Mouse (Mus musculus) liver, embryonic 15.5 days (tissue): ENCODE data around the gene Olfr1395. TPM values are rescaled to one million over a fixed set of nuclear protein-coding genes. Genes with fewer than 3 reads are reported as not detected.

Experiments
- ATAC-seq: fragments of 200-750 bp; cut with Nextera tagmentation; 2 replicates; pipeline ENCODE4 v1.8.0; 2017; ENCODE audit warnings: moderate number of reproducible peaks, mild to moderate bottlenecking, moderate library complexity; ENCODE audit not compliant: insufficient read depth
- H3K27ac ChIP-seq: fragments of 300-500 bp; sonication (generic); replicated peaks from 2 replicates; pipeline ENCODE4 v1.5.1; 2015; ENCODE audit warnings: mild to moderate bottlenecking, inconsistent platforms
- H3K27me3 ChIP-seq: fragments of 300-500 bp; sonication (generic); 2 replicates; pipeline ENCODE4 v1.6.1; 2015; ENCODE audit warnings: mild to moderate bottlenecking, inconsistent platforms
- H3K36me3 ChIP-seq: fragments of 300-500 bp; sonication (generic); replicated peaks from 2 replicates; pipeline ENCODE4 v1.6.1; 2015; ENCODE audit warnings: moderate library complexity, mild to moderate bottlenecking, inconsistent platforms
- H3K4me1 ChIP-seq: fragments of 300-500 bp; sonication (generic); replicated peaks from 2 replicates; pipeline ENCODE4 v1.6.1; 2015; ENCODE audit warnings: inconsistent platforms
- H3K4me2 ChIP-seq: fragments of 300-500 bp; sonication (generic); 2 replicates; pipeline ENCODE4 v1.6.1; 2015; ENCODE audit warnings: moderate library complexity, mild to moderate bottlenecking, inconsistent platforms
- H3K4me3 ChIP-seq: fragments of 300-500 bp; sonication (generic); replicated peaks from 2 replicates; pipeline ENCODE4 v1.5.1; 2015; ENCODE audit warnings: mild to moderate bottlenecking, inconsistent platforms
- H3K9ac ChIP-seq: fragments of 300-500 bp; sonication (generic); 2 replicates; pipeline ENCODE4 v1.6.1; 2015; ENCODE audit warnings: moderate library complexity, mild to moderate bottlenecking, inconsistent platforms
- H3K9me3 ChIP-seq: fragments of 300-500 bp; sonication (generic); replicated peaks from 2 replicates; pipeline ENCODE4 v1.6.1; 2016; ENCODE audit warnings: inconsistent platforms
- WGBS: fragments of 180-500 bp; shearing (Covaris S2); methylation state at CpG from one replicate; pipeline ENCODE4 v1.1.7; 2015; ENCODE audit warnings: mixed read lengths; ENCODE audit not compliant: insufficient replicate concordance; 5-methylcytosine and 5-hydroxymethylcytosine counted together
- polyA plus RNA-seq: library from polyadenylated mRNA; unstranded; fragments of >200 nt; fragmentation: Nextera tagmentation; extraction: Ambion mirVana; gene quantifications from 2 replicates; pipeline ENCODE4 v1.2.1, GENCODE M21; 2015

The Olfr1395 gene
- not detected in 2 replicates for polyA plus RNA-seq

DNA sequence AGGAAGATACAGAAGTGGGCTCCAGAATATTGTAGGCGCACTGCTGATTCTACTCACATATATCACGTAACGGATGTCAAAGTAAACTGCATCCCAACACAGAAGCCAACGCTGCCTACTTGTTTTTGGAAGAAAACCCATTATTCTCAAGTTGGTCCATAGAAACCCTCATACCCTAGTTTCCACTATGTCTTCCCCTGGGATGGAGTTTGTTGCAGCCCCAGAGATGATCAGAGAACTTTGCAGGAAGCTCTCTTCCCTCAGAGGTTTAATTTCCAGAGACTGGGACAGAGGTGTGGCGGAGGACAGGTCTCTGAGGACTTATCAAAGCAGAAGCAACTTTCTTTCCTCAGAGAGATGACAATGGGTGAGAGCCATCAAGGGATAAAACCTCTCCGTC is at the start of gene Olfr1395:
Gene Olfr1395, plus strand, starts transcription at position 301 of the 400 bp plus-strand sequence.
- H3K4me3 ChIP-seq = no peak within 1 kb of the TSS
- no peaks in the 10 kb centered on the region for H3K9me3 ChIP-seq
- ATAC-seq = no peak
- no peak within 1 kb of the TSS for H3K9ac ChIP-seq
- H3K27me3 ChIP-seq = no peaks in the 10 kb centered on the region
- 71% methylated on average over 6 of the region's 6 CpGs for WGBS
- no peak within 1 kb of the TSS for H3K4me2 ChIP-seq
- H3K4me1 ChIP-seq = no peaks in the 10 kb centered on the region
- H3K36me3 ChIP-seq = no peaks in the 10 kb centered on the region
- no peak within 1 kb of the TSS for H3K27ac ChIP-seq

DNA sequence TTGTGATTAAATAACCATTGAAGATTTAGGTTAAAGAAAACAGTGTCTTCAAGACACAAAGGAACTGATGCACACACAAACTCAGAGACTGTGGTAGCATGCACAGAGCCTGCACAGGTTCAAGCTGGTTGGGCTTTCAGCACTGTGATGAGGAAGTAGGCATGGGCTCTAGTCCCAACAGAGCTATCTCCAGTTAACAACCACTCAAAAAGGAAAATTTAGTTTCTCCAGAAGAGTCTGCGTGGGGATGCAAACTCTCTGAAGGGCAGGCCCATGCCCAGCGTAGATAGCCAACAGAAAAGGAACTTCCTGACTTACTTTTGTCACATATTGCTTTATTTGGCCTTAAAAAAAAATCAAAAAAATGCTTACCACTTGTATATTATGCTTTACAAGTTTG is 49.3 kb upstream of the Olfr1395 start:
- 59% methylated on average over 2 of the region's 2 CpGs for WGBS
- Histone ChIP-seq H3K9ac (no peak overlapping the region), H3K27me3 (no peaks in the 10 kb centered on the region), H3K27ac (peak overlapping the region; percentile 26; the same call in 1 of the 2 replicates), H3K4me3 (no peak overlapping the region), H3K36me3 (no peaks in the 10 kb centered on the region), H3K9me3 (no peaks in the 10 kb centered on the region), H3K4me2 (no peak overlapping the region), H3K4me1 (peaks cover 48% of the 10 kb centered on the region)
- ATAC-seq = no peak

DNA sequence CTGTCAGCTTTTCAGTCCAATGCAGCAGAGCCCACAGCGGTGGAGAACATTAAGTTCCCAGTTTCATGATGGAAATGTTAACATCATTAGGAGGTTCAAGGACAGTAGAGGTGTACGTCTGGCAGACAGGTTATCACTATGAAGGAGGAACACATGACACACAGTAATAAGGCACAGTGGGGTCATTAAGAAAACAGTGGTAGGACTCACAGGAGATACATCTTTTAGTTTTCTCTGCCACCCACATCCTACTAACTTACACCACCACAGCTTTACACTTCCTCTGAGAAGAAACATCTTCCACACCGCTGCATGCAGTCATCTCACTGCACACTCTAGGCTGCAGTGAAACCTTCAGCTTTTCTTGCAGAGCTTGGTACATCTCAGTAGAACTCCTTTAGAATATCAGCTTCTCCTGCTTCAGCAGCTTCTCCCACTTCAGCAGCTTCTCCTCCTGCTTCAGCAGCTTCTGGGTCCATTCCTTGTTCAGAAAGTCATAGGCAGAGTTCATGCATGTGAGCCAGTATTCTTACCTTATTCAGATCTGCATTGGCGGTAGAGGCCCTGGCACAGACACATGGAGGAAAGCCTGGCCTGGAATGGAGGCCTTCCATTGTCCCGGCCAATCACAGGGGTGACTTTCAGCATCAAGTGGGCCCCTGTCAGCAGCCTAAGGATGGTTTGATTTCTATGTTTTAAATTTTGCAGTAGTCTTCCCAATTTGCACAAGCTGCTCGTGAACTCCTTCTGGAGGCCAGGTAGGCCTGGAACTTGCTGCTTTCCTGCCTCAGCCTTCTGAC is 48.0 kb upstream of the Olfr1395 start:
- Histone ChIP-seq H3K36me3 (no peaks in the 10 kb centered on the region), H3K27me3 (no peaks in the 10 kb centered on the region), H3K4me3 (no peak overlapping the region), H3K4me2 (no peak overlapping the region), H3K9ac (no peak overlapping the region), H3K4me1 (peaks cover 35% of the 10 kb centered on the region), H3K9me3 (no peaks in the 10 kb centered on the region), H3K27ac (0 out of 2 replicates have a peak overlapping the region, but pooled peaks have one; percentile 41)
- ATAC-seq = no peak
- 69% methylated on average over 6 of the region's 6 CpGs for WGBS

DNA sequence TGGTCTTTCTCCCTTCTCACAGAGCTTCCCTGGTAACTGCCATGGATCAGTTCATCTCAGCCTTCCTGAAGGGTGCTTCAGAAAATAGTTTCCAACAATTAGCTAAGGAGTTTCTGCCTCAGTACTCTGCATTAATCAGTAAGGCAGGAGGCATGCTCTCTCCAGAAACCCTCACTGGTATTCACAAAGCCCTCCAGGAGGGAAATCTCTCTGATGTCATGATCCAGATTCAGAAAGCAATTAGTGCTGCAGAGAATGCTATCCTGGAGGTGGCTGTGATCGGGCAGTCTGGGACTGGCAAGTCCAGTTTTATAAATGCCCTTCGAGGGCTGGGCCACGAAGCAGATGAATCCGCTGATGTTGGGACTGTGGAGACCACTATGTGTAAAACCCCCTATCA is 46.7 kb upstream of the Olfr1395 start:
- H3K9ac ChIP-seq = no peak overlapping the region
- WGBS = 85% methylated on average over 4 of the region's 4 CpGs
- no peak overlapping the region for H3K4me2 ChIP-seq
- peaks cover 27% of the 10 kb centered on the region for H3K4me1 ChIP-seq
- no peaks in the 10 kb centered on the region for H3K36me3 ChIP-seq
- ATAC-seq = no peak
- no peak overlapping the region for H3K4me3 ChIP-seq
- H3K27me3 ChIP-seq = no peaks in the 10 kb centered on the region
- H3K9me3 ChIP-seq = no peaks in the 10 kb centered on the region
- H3K27ac ChIP-seq = no peak overlapping the region

DNA sequence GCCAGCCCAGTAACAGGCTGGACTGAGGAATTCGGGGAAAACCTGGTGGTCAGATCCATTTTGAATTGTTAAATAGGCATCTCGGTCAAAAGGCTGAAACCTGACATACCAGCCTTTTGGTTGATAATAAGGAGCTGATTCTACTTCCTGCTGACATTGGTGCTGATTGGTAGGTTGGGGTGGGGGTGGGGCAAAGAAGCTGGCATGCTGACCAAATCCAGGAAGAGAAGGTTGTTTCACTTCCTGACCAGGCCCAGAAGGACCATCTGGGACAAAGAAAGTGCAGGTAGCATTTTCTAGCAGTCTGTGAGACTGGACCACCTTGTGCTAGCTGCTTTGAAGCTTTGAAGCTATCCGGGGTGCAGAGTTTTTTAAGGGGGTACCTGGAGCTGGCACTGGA is 41.7 kb upstream of the Olfr1395 start:
- WGBS = 60% methylated on average over 3 of the region's 3 CpGs
- H3K9ac ChIP-seq = no peak overlapping the region
- H3K36me3 ChIP-seq = no peaks in the 10 kb centered on the region
- H3K4me3 ChIP-seq = no peak overlapping the region
- no peak overlapping the region for H3K4me2 ChIP-seq
- peaks cover 34% of the 10 kb centered on the region for H3K4me1 ChIP-seq
- no peaks in the 10 kb centered on the region for H3K27me3 ChIP-seq
- no peak for ATAC-seq
- H3K9me3 ChIP-seq = no peaks in the 10 kb centered on the region
- no peak overlapping the region for H3K27ac ChIP-seq

DNA sequence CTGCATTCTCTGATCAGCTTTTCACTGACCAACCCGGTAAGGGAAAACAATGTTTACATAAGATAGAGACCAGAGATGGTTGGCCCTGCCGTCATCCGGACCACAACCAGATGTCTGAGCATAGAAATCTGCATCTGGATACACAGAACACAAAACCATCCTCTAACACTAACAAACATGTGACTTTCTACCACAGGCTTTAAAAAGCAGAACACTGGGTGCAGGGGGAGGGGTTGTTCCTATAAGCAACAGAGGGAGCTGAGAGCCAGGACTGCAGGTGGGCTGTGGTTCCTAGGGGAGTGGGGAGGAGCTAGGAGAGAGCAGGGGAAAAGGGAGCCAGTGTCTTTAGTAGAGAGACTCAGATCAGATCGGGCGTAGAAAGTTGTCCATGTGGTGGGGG is 40.6 kb upstream of the Olfr1395 start:
- Histone ChIP-seq H3K27me3 (no peaks in the 10 kb centered on the region), H3K4me2 (no peak overlapping the region), H3K27ac (no peak overlapping the region), H3K36me3 (no peaks in the 10 kb centered on the region), H3K4me1 (peaks cover 34% of the 10 kb centered on the region), H3K4me3 (no peak overlapping the region), H3K9ac (no peak overlapping the region), H3K9me3 (no peaks in the 10 kb centered on the region)
- 51% methylated on average over 5 of the region's 5 CpGs for WGBS
- ATAC-seq = no peak

DNA sequence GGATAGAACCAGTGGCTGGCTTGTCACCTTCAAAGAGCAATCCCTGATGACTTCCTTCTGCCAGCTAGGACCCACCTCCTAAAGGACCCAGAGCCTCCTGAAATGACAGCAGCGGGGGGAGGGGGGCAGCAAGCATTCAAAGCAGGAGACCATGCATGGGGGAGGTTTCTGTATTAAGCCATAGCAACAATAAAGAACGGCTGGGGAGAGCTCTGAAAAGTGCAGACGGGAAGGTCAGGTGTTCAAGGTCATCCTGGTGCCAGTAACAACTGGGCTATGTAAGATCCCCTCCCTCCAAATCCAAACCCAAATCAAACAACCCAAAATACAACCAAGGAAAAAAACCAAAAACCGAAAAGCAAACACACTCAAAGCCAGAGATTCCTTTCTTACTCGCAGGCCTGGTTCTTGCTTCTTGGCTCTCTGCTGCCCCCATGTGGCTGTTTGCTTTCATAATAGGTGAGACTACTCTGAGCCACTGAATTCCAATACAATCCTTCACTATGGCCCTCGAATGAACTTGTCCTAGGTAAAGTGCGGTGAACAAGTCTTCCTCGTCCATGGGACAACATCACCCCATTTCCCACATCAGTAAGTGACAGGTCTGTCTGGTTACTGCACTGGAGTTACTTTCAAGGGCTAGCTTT is 38.9 kb upstream of the Olfr1395 start:
- H3K9ac ChIP-seq = no peak overlapping the region

DNA sequence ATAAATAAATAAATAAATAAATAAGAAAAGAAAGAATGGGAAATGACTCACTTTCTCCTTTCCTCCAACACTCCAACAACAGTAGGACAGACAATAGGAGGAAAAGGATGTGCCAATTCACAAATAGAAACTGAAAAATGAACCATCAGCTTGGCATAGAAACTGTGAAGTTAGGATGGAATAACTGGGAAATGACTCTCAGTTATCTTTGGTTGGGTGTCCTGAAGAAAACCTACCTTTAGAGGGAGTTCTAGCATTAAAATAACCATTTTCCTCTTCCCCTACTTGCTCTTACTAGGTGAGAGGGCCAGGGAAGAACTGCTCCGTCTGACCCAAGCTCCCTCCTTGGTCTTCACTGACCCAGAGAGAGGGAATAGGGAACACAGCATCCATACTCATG is 36.3 kb upstream of the Olfr1395 start:
- 61% methylated on average over 1 of the region's 1 CpGs for WGBS
- H3K4me1 ChIP-seq = peaks cover 28% of the 10 kb centered on the region

More for the DNA sequence above, 38.9 kb upstream of the Olfr1395 start:
- Histone ChIP-seq H3K4me2 (no peak overlapping the region), H3K27ac (no peak overlapping the region), H3K27me3 (no peaks in the 10 kb centered on the region), H3K36me3 (no peaks in the 10 kb centered on the region), H3K4me3 (no peak overlapping the region), H3K4me1 (peaks cover 34% of the 10 kb centered on the region), H3K9me3 (no peaks in the 10 kb centered on the region)
- WGBS = 18% methylated on average over 8 of the region's 8 CpGs
- ATAC-seq = no peak

DNA sequence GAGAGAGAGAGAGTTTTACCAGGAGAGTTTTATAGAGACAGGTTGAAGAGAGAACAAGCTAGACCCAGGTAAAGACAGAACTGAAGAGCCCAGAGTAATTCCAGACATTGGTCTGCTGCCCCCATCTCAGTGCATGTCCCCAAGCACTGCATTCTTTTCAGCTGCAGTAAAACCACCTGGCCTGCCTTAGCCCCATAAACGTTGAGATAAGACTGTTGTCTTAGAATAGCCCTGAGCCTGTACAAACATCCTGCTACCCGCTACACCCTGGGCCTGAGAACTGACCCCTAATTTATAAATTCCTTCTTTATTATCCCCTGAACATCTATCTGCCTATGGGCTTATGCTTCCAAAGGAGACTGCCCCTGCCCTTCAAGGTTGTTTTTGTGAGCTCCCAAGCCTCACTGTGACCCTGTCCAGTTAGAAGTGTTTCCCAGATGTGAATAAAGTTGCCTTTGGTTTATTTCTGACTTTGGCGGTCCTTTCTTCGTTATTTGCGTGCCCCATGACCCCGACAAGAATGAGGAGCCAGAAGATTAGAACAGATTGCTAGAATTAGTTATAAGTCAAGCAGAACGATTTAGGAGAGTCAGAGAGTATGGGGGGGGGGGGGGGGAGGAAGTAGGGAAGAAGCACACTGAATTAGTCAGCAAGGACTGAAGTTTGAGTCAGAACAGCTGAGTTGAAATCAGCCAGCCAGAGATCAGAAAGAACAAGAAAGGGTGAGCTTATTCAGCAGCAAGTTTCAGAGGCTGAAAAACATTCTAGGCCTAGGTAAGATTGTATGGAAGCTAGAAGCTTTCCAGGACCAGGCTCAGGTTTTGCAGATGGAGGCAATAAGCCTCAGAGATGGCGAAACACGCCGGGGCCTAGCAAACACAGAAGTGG is 34.2 kb upstream of the Olfr1395 start:
- Histone ChIP-seq H3K36me3 (no peaks in the 10 kb centered on the region), H3K27ac (no peak overlapping the region), H3K27me3 (no peaks in the 10 kb centered on the region), H3K4me2 (no peak overlapping the region), H3K4me1 (peaks cover 13% of the 10 kb centered on the region), H3K4me3 (no peak overlapping the region), H3K9ac (no peak overlapping the region), H3K9me3 (no peaks in the 10 kb centered on the region)
- ATAC-seq = no peak
- 60% methylated on average over 10 of the region's 10 CpGs for WGBS

More for the DNA sequence above, 36.3 kb upstream of the Olfr1395 start:
- no peak for ATAC-seq
- Histone ChIP-seq H3K9ac (no peak overlapping the region), H3K9me3 (no peaks in the 10 kb centered on the region), H3K4me3 (no peak overlapping the region), H3K4me2 (no peak overlapping the region), H3K27ac (no peak overlapping the region), H3K36me3 (no peaks in the 10 kb centered on the region), H3K27me3 (no peaks in the 10 kb centered on the region)

DNA sequence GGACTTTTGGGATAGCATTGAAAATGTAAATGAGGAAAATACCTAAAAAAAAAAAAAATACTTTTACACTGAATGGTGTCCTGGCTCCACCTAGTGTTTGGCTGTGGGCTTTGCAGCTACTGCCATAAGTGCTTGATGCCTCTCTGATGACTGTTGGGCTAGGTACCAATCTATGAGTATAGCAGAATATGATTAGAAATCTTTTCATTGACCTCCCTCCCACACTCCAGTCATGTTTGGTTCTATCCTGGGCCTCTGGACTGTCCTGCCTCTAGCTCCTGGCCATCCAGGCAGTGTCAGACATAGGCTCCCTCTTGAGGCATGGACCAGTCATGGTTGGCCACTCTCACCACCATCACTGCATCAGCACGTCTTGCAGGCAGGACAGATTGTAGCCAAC is 33.2 kb upstream of the Olfr1395 start:
- H3K9me3 ChIP-seq = no peaks in the 10 kb centered on the region
- H3K27ac ChIP-seq = no peak overlapping the region
- H3K4me3 ChIP-seq = no peak overlapping the region
- 35% methylated on average over 1 of the region's 1 CpGs for WGBS
- peaks cover 5% of the 10 kb centered on the region for H3K4me1 ChIP-seq
- H3K4me2 ChIP-seq = no peak overlapping the region
- ATAC-seq = no peak
- H3K9ac ChIP-seq = no peak overlapping the region
- H3K36me3 ChIP-seq = no peaks in the 10 kb centered on the region
- H3K27me3 ChIP-seq = no peaks in the 10 kb centered on the region

DNA sequence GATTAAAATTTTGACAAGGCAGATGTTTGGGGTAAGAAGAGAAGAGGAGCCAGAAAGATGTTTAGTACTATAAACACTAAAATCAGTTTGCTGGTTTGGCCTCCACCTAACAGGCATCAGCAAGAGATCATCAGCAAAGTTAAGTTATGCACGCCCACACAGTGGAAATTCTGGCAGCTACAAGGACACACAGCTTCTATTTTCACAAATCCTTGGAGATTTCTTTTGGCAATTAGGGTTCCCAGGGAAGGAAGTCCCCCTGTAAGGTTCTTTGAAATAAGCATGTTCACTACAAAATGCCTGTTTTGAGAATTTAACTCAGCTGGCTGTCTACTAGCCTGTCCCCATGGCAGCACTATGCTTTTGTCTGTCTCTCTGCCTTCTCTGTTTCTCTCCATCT is 31.1 kb upstream of the Olfr1395 start:
- H3K27ac ChIP-seq = no peak overlapping the region
- H3K9me3 ChIP-seq = no peaks in the 10 kb centered on the region
- H3K27me3 ChIP-seq = no peaks in the 10 kb centered on the region
- no peak overlapping the region for H3K4me2 ChIP-seq
- WGBS = 28% methylated on average over 1 of the region's 1 CpGs
- H3K4me1 ChIP-seq = no peaks in the 10 kb centered on the region
- H3K9ac ChIP-seq = no peak overlapping the region
- ATAC-seq = no peak
- H3K36me3 ChIP-seq = no peaks in the 10 kb centered on the region
- no peak overlapping the region for H3K4me3 ChIP-seq
